Mouse (Mus musculus): ENCODE results near the gene Plbd2. TPM values are rescaled to one million over a fixed set of nuclear protein-coding genes. Genes with fewer than 3 reads are reported as not detected.
A peak's percentile ranks its signal among the peaks of the same experiment; 100 is the strongest.
"Not testable (repeated sequence)": the region's sequence is repeated elsewhere in the genome, so short reads cannot be mapped to it uniquely, and the experiment has no call there.

Gene Plbd2
- polyA plus RNA-seq, 1 experiment = 13.9 TPM

GRCm38 (mm10) chr5:120512911-120513555 is 9.6 kb upstream of the Plbd2 start:
- DNase-seq (ENCODE audit: low read depth, low spot score) = no peak
- 66% methylated on average over 15 of the region's 15 CpGs for WGBS

GRCm38 (mm10) chr5:120511643-120512220 is 8.3 kb upstream of the Plbd2 start:
- DNase-seq (ENCODE audit: low read depth, low spot score) = no peak
- WGBS = 2% methylated on average over 14 of the region's 14 CpGs

- under 1% methylated on average over 35 of the region's 36 CpGs for WGBS
- DNase-seq (ENCODE audit: low read depth, low spot score) = no peak
Measured at GRCm38 (mm10) chr5:120510982-120511642, 7.7 kb upstream of the Plbd2 start, which contains the start of gene Slc8b1. Slc8b1 (plus strand) TSS chr5:120511168.

GRCm38 (mm10) chr5:120507311-120507710 is 3.9 kb upstream of the Plbd2 start:
- 77% methylated on average over 4 of the region's 4 CpGs for WGBS
- DNase-seq (ENCODE audit: low read depth, low spot score) = no peak

- no peak for DNase-seq (ENCODE audit: low read depth, low spot score)
- WGBS = 59% methylated on average over 9 of the region's 9 CpGs
Measured at GRCm38 (mm10) chr5:120506490-120506889, 3.1 kb upstream of the Plbd2 start.

GRCm38 (mm10) chr5:120505781-120506180 is 2.4 kb upstream of the Plbd2 start:
- WGBS = 39% methylated on average over 9 of the region's 9 CpGs
- DNase-seq (ENCODE audit: low read depth, low spot score) = no peak

- WGBS = 14% methylated on average over 16 of the region's 16 CpGs
- peak; percentile 82 for DNase-seq (ENCODE audit: low read depth, low spot score)
Measured at GRCm38 (mm10) chr5:120505368-120505767, 1.9 kb upstream of the Plbd2 start.

GRCm38 (mm10) chr5:120502675-120503143 is 716 bp downstream of the Plbd2 start:
- no peak for DNase-seq (ENCODE audit: low read depth, low spot score)
- WGBS = 3% methylated on average over 12 of the region's 12 CpGs

- no peak for DNase-seq (ENCODE audit: low read depth, low spot score)
- WGBS = 60% methylated on average over 9 of the region's 9 CpGs
Measured at GRCm38 (mm10) chr5:120502147-120502621, 1.2 kb downstream of the Plbd2 start.

- DNase-seq (ENCODE audit: low read depth, low spot score) = not testable (repeated sequence)
- 87% methylated on average over 9 of the region's 9 CpGs for WGBS
Measured at GRCm38 (mm10) chr5:120500609-120501008, 2.8 kb downstream of the Plbd2 start.

- 78% methylated on average over 4 of the region's 4 CpGs for WGBS
- DNase-seq (ENCODE audit: low read depth, low spot score) = no peak
Measured at GRCm38 (mm10) chr5:120499202-120499601, 4.2 kb downstream of the Plbd2 start.

GRCm38 (mm10) chr5:120497071-120497470 is 6.4 kb downstream of the Plbd2 start:
- no peak for DNase-seq (ENCODE audit: low read depth, low spot score)
- WGBS = 93% methylated on average over 3 of the region's 3 CpGs

- DNase-seq (ENCODE audit: low read depth, low spot score) = no peak
Measured at GRCm38 (mm10) chr5:120495703-120496226, 7.7 kb downstream of the Plbd2 start.

GRCm38 (mm10) chr5:120495064-120495702 is 8.2 kb downstream of the Plbd2 start:
- WGBS = 81% methylated on average over 10 of the region's 10 CpGs
- DNase-seq (ENCODE audit: low read depth, low spot score) = no peak

More at GRCm38 (mm10) chr5:120495703-120496226, 7.7 kb downstream of the Plbd2 start:
- WGBS = 78% methylated on average over 13 of the region's 13 CpGs

GRCm38 (mm10) chr5:120493873-120494395 is 9.5 kb downstream of the Plbd2 start:
- 95% methylated on average over 9 of the region's 9 CpGs for WGBS

GRCm38 (mm10) chr5:120493440-120493839 is 10.0 kb downstream of the Plbd2 start:
- no peak for DNase-seq (ENCODE audit: low read depth, low spot score)
- WGBS = 98% methylated on average over 6 of the region's 6 CpGs

More at GRCm38 (mm10) chr5:120493873-120494395, 9.5 kb downstream of the Plbd2 start:
- no peak for DNase-seq (ENCODE audit: low read depth, low spot score)

GRCm38 (mm10) chr5:120492437-120492836 is 11.0 kb downstream of the Plbd2 start:
- no peak for DNase-seq (ENCODE audit: low read depth, low spot score)

GRCm38 (mm10) chr5:120490679-120491192 is 12.7 kb downstream of the Plbd2 start:
- no peak for DNase-seq (ENCODE audit: low read depth, low spot score)
- WGBS = 83% methylated on average over 8 of the region's 8 CpGs

More at GRCm38 (mm10) chr5:120492437-120492836, 11.0 kb downstream of the Plbd2 start:
- 81% methylated on average over 11 of the region's 11 CpGs for WGBS

GRCm38 (mm10) chr5:120487844-120488243 is 15.6 kb downstream of the Plbd2 start:
- no peak for DNase-seq (ENCODE audit: low read depth, low spot score)
- WGBS = 36% methylated on average over 8 of the region's 8 CpGs
